Mouse (Mus musculus) heart, postnatal 36 days (tissue): ENCODE data around the gene Cnr2. TPM values are rescaled to one million over a fixed set of nuclear protein-coding genes. Genes with fewer than 3 reads are reported as not detected.
A peak's percentile ranks its signal among the peaks of the same experiment; 100 is the strongest.
"Not testable (repeated sequence)": the region's sequence is repeated elsewhere in the genome, so short reads cannot be mapped to it uniquely, and the experiment has no call there.

Experiments used
- DNase-seq, 2 experiments: peaks; one replicate each; pipeline ENCODE4 v3.0.0; 2021 to 2022
- intact Hi-C: fragments of 180-260 bp; cut with DNase I; formaldehyde crosslinking; loops from one replicate; pipeline ENCODE4 v1.15.1; 2025
- total RNA-seq, 2 experiments: library from RNA; stranded (reverse); gene quantifications; 2 replicates each; pipeline ENCODE4 v1.2.3; 2021

The Cnr2 gene
- total RNA-seq, 2 experiments from 2014 or later, result 0.49 to 0.50 TPM

DNA sequence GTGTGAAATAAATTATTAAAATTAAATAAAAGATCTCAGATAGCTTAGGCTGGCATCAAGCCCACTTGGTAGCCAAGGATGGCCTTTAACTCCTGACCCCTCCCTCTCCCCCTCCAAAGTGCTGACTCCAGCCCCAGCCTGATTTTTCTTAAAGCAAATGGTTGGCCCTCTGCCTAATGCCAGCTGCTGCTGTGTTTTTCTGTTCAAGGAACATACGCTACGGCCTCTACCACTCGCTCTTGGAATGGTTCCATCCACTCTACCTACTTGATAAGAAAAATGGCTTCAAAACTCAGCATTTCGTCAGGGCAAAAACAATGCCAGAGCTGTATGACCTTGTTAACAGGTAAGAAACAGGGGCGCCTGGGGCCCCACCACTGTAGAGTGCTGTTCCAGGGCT lies 30.1 kb downstream of the Cnr2 start:
- no peak for DNase-seq
- intact Hi-C loops, result loop anchor here (10.0 kb wide), 1 partner anchor 221 kb away; no protein-coding TSS in a partner anchor

DNA sequence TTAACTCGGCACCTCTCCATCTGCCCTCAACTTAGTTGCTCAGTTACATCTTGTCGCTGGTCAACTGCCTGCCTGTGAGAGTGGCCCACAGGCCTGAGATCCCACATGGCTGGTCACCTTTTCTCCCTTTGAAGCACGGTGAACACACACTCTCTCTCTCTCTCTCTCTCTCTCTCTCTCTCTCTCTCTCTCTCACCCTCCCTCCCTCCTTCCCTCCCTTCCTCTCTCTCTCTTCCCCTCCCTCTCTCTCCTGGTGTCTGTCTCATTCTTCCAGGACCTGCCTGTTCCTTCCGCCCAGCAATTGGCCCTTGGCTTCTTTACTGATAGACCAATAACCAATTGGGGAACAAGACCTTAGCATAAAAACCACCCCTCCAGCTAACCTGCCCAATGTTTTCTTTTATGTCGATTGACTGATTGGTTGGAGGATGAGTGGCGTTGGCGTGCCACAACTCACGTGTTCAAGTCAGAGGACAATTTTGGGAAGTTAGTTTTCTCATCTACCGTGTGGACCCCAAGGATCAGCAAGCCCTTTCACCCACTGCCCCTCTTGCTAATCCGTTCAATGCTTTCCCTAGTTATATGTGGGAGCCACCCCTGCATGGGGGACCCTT lies 31.1 kb downstream of the Cnr2 start:
- no peak for DNase-seq
- intact Hi-C loops, result loop anchor here (10.0 kb wide), 1 partner anchor 222 kb away; no protein-coding TSS in a partner anchor

DNA sequence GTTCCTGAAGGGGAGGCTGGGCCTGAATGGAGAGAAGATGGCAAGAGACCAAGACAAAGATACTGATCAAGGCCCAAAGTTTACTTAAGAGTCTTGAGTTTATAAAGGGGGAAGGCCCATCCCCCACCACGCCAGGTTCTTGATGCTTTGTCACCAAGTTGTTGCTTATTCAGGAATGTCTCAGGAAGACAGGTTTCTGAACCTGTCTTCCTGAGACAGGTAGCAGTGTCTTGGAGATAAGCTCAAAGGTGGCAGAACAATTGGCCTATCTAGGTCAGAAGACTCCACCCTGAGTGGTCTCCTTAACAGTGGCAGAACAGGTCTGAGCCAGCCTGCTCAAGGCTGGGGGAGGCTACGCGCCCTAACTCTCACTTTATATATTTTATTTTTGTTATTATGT lies 31.7 kb downstream of the Cnr2 start:
- no peak for DNase-seq
- intact Hi-C loops, result loop anchor here (10.0 kb wide), 1 partner anchor 222 kb away; no protein-coding TSS in a partner anchor

DNA sequence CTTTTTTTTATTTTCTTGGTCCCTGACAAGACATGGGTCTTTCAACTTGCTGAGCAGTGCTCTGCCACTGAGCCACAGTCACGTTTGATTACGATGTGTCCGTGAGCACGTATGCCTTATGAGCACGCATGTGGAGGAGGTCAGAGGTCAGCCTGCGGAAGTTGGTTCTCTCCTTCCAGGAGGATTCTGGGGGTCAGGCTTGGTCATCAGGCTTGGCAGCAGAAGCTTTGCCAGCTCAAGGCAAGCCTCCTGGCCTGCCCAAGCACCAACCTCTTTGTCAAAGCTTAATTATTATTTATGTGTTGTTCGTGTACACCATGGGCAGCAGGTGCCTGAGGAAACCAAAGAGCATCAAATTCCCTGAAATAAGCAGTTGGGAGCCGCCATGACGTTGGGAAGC lies 33.2 kb downstream of the Cnr2 start:
- no peak for DNase-seq
- intact Hi-C loops, result loop anchor here (10.0 kb wide), 1 partner anchor 224 kb away; no protein-coding TSS in a partner anchor

DNA sequence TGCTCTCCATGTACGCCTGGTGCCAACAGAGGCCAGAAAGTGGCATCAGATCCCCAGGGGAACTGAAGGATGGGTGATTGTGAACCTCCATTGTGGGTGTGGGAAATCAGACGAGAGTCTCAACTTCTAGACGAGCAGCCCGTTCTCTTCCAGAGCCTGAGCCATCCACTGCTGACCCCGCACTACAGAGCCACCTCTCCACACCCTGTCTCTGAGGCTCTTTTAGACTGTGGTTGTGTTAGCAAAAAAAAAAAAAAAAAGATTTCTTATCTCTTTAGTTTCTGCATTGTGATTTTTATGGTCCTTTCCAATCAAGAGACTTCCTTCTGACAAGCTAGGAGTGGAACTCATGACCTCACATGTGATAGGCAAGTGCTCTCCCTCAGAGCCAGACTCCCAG lies 34.2 kb downstream of the Cnr2 start:
- intact Hi-C loops, result loop anchor here (10.0 kb wide), 1 partner anchor 225 kb away; no protein-coding TSS in a partner anchor
- DNase-seq, result no peak

- DNase-seq, result no peak
- intact Hi-C loops, result loop anchor here (10.0 kb wide), 1 partner anchor 225 kb away; no protein-coding TSS in a partner anchor
Measured at GRCm38 (mm10) chr4:135929828-135930227, 34.6 kb downstream of the Cnr2 start.

DNA sequence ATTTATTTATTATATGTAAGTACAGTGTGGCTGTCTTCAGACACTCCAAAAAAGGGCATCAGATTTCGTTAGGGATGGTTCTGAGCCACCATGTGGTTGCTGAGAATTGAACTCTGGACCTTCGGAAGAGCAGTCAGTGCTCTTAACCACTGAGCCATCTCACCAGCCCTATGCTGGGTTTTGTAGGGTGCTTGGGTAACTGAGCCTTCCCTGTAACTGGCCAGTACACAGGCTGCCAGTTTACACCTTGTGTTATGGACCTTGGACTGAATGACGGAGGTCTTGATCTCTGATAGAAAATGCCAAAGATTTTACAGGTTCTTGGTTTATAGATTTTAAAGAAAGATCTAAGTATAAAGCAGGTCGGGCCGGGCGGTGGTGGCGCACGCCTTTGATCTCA lies 35.0 kb downstream of the Cnr2 start:
- intact Hi-C loops, result no loop called here
- no peak for DNase-seq

DNA sequence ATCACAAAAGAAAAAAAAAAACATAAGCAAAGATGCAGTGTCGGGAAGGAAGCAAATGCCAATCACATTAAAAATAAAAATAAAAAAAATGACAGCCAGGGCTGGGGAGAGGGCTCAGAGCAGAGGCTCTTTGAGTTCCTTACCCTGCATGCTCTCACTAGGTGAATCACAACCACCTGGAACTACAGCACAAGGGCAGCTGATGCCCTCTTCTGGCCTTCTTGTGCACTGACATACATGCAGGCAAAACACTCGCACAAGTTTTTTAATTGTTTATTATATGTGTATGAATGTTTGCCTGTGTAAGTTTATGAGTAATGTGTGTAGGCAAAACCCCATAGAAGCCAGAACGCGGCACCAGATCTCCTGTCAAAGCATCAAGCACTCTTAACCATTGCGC lies 36.6 kb downstream of the Cnr2 start:
- intact Hi-C loops, result loop anchor here (2.0 kb wide), 1 partner anchor 41 kb away; no protein-coding TSS in a partner anchor
- no peak for DNase-seq

DNA sequence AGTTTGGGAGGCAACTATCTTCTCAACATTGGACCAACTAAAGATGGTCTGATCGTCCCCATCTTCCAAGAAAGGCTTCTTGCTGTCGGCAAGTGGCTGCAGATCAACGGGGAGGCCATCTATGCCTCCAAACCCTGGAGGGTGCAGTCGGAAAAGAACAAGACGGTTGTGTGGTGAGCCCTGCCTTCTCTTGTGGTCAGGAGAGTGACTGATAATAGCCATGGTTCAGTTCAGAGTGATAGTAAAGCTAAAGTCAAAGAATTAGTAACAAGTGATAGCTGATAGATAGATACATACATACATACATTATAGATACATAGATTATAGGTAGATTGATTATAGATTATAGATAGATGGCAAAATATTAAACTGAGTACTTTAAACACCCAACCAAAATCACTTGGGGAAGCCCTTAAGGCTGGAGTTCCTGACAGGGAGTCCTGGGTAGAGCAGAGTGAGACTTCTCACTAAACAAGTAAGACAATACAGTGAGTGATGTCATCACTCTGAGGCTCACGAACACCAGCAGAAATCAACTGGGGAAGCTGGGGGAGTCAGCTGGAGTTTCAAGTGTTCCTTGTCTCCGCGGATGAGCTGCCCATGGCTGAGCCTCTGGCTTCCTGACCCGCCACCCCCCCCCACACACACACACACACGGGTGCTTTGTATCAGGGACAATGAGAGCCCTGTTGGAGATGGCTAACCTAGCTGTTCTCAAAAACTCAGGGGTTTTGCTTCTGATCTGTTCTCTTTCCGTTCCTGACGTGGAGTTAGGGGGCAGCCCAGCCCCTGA lies 39.7 kb downstream of the Cnr2 start:
- DNase-seq, result no peak
- intact Hi-C loops, result no loop called here

DNA sequence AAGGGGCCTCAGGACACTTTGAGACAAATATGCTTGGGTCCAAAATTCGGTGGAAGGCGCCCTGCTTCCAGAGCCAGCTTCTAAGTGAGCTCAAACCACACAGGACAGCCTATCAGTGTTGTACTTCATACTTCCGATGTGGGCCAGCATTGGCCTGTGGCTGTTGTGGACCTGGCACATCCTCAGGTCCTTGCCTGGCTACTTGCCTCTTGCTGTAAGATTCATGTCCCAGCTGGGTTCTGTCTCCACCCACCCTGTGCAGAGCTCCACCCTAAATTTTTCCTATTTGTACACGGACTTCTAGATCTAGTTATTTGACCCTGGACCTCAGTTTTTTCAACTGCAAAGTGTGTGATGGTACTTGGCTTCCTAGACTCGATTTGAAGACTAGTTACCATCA lies 40.3 kb downstream of the Cnr2 start:
- DNase-seq, result peak; percentile 37 to 53
- intact Hi-C loops, result no loop called here

DNA sequence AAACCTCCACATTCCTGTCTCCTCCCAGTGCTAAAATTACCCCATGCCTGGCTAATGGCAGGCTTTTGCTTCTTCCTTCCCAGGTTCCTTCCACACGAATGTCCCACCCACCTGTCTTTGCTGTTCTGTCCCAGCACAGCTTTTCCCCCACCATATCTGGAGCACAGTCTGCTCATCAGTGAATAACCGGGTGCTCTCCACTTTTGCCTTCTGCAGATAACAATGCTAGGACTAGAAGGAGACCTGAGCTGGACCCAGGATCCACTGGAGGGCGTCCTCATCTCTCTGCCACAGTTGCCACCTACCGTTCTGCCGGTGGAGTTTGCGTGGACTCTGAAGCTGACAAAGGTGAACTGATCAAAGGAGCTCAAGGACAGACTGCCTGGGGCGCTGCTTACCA lies 43.7 kb downstream of the Cnr2 start:
- DNase-seq, result no peak
- intact Hi-C loops, result no loop called here

DNA sequence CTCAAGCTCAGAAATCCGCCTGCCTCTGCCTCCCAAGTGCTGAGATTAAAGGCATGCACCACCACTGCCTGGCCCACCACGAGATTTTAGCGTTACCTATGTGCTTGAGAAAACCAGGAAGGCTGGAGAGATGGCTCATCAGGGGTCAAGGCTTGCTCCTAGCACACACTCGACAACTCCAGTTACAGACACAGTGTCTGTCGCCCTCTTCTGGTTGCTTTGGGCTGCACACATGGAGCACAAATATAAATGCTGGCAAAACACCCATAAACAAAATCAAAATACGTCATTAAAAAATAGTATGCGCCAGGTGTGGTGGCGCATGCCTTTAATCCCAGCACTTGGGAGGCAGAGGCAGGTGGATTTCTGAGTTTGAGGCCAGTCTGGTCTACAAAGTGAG lies 45.8 kb downstream of the Cnr2 start:
- DNase-seq, intact Hi-C loops: not testable (repeated sequence)

DNA sequence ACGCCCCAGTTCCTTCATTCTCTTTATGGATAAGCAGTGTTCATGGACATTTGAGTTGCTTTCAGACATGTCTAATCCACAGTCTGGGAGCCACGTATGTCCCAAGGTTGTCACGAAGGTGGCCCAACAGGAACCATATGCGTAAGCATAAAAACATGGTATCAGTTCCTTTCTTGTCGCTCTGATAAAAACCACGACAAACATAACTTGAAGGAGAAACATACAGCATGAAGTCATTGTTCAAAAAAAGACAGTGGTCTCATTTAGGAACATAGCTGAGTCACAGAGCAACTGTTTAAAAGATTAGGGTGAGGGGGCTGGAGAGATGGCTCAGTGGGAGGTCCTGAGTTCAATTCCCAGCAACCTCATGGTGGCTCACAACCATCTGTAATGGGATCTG lies 47.0 kb downstream of the Cnr2 start:
- no peak for DNase-seq
- intact Hi-C loops, result loop anchor here (2.0 kb wide), 1 partner anchor 21 kb away; the partner anchor contains the start of gene Fuca1

DNA sequence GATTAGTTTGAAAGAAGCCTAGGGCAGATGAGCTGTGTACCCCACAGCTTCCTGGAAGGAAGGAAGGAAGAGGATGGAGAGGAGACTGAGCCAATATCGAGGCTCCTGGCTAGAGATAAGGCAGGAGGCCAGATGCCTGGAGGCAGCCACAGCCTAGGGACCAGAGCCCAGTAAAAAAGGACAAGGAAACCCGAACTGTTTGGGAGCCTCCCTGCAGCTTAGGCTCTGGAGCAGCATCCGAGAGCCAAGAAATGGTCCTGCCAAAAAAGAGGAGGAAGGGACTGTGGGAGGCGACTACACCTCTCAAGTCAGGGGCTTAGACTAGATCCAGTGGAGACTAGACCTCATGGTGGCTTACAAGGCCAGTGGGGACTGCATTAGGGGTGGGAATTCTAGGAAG lies 48.2 kb downstream of the Cnr2 start:
- peak; percentile 39 to 43 for DNase-seq
- intact Hi-C loops, result loop anchor here (2.0 kb wide), 1 partner anchor 23 kb away; the partner anchor contains the start of gene Fuca1

GRCm38 (mm10) chr4:135945706-135946105 lies 50.5 kb downstream of the Cnr2 start:
- no peak for DNase-seq
- intact Hi-C loops, result no loop called here

GRCm38 (mm10) chr4:135946278-135946658 lies 51.1 kb downstream of the Cnr2 start, which contains the start of gene Hmgcl:
Gene Hmgcl (plus strand): TSS chr4:135946448.
- intact Hi-C loops, result no loop called here
- DNase-seq, result peak; percentile 94 to 96

DNA sequence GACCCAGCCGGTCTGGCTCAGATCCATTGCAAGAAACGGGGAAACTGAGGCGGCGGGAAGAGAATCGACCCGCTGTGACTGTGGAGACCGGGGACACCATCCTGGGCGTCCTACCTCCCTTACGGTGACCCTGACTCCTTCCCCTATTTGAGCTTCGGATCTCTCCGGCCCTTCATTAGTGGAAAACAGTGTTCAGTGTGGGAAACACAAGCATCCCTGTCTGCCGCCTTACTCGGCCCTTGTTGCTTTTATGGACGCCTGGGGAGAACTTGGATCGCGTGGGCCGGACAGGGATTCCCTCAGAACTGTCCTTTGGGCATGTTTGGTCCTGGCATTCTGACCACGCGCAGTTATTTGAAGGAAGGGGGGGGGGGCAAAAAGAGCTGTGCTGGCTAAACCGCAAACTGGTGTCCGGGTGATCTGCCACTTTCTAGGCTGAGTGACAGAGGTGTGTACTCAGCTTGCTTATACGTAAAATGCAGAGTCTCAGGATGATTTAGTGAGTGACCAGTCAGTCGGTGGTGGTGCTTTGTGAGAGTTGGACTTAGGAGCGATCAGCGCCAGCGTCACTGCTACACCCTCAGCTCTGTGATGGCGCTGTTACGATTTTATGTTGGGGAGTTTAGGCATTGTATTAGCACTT lies 51.6 kb downstream of the Cnr2 start:
- intact Hi-C loops, result no loop called here
- DNase-seq, result peak in 1 of 2 experiments; percentile 33

- DNase-seq, result no peak
- intact Hi-C loops, result no loop called here
Measured at GRCm38 (mm10) chr4:135948142-135948541, 52.9 kb downstream of the Cnr2 start.

- intact Hi-C loops, result no loop called here
- DNase-seq, result peak in 1 of 2 experiments; percentile 36
Measured at GRCm38 (mm10) chr4:135949475-135949874, 54.3 kb downstream of the Cnr2 start.

DNA sequence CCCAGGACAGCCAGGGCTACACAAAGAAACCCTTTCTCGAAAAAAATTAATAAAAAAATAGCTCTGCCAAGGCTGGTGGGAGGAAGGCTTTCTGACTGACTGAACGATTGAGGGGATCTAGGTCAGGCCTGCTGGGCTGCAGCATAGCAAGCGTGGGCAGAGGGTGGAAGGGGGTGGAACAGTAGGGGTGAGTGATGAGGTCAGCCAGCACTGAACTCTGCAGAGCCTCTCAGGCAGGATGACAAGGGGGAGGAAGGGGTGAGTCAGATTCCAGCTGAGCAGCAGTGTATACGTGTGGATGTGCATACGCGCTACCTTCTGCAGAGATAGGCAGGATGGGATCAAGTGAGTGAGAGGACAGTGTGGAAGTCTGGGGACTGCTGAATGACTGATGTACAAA lies 54.7 kb downstream of the Cnr2 start:
- intact Hi-C loops, result no loop called here
- DNase-seq, result no peak

DNA sequence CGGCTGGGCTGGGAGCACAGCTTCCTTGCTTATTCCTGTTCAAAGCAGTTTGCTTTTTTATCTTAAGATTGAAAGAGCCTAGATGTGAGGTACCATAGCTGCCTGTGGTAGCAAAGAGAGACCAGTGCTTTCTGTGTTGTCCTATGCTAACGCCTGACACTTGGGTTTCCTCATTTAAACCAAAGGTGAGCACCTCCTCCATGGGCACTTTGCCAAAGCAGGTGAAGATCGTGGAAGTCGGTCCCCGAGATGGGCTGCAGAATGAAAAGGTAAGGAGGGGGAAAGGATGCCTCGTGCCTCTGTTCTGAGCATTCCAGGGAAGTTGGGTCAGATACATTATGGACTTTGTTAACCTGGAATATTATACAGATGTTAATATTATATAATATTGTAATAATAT lies 55.2 kb downstream of the Cnr2 start:
- intact Hi-C loops, result no loop called here
- no peak for DNase-seq
